Mouse (Mus musculus): Measurements from ENCODE around the gene Heca. TPM values are rescaled to one million over a fixed set of nuclear protein-coding genes. Genes with fewer than 3 reads are reported as not detected.
"Not testable (repeated sequence)": the region's sequence is repeated elsewhere in the genome, so short reads cannot be mapped to it uniquely, and the experiment has no call there.

The Heca gene
- polyA plus RNA-seq, 1 experiment from 2014 or later, result 4.6 TPM

GRCm38 (mm10) chr10:17829205-17829604 is 118.7 kb downstream of the Heca start:
- no peaks in the 10 kb centered on the region for H3K4me1 ChIP-seq (replicated peaks)
- H3K9me3 ChIP-seq (replicated peaks), result no peaks in the 10 kb centered on the region
- H3K4me3 ChIP-seq, result no peak overlapping the region
- no peak for ATAC-seq (ENCODE audit: insufficient number of reproducible peaks, low FRiP score)
- no peak overlapping the region for H3K4me2 ChIP-seq
- H3K27me3 ChIP-seq (replicated peaks), result no peaks in the 10 kb centered on the region
- H3K9ac ChIP-seq, result no peak overlapping the region
- H3K36me3 ChIP-seq, result peaks cover 48% of the 10 kb centered on the region
- H3K27ac ChIP-seq (ENCODE audit: poor library complexity, severe bottlenecking), result no peak overlapping the region
- 77% methylated on average over 4 of the region's 4 CpGs for WGBS

GRCm38 (mm10) chr10:17827391-17827790 is 120.5 kb downstream of the Heca start:
- Histone ChIP-seq H3K4me1 (replicated peaks) (no peaks in the 10 kb centered on the region), H3K27ac (ENCODE audit: poor library complexity, severe bottlenecking) (no peak overlapping the region), H3K4me2 (peak overlapping the region; percentile 23; the same call in 1 of the 2 replicates), H3K9ac (no peak overlapping the region), H3K27me3 (replicated peaks) (no peaks in the 10 kb centered on the region), H3K9me3 (replicated peaks) (no peaks in the 10 kb centered on the region), H3K4me3 (no peak overlapping the region), H3K36me3 (peaks cover 41% of the 10 kb centered on the region)
- no peak for ATAC-seq (ENCODE audit: insufficient number of reproducible peaks, low FRiP score)
- 11% methylated on average over 12 of the region's 12 CpGs for WGBS

DNA sequence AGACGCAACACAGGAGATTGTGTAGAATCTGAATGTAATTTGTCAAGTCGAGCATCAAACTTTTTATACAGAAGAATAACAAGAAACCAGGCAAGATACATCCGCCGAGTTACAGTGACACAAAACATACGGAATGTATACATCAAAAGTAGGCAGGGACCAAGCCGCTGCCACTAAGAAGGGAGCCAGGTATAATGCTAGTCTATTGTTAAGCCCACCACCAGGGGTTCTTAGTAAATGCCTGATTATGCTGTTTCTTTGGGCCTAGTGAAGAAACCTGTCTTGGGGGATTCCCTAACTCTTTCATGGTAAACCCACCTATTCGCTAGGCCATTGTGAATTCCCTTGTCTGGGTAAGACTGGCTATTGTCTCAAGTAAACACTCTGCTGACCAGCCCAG is 127.4 kb downstream of the Heca start:
- ATAC-seq (ENCODE audit: insufficient number of reproducible peaks, low FRiP score); H3K9me3 ChIP-seq (replicated peaks); H3K27ac ChIP-seq (ENCODE audit: poor library complexity, severe bottlenecking); H3K27me3 ChIP-seq (replicated peaks); H3K4me1 ChIP-seq (replicated peaks); H3K9ac ChIP-seq; H3K4me2 ChIP-seq; H3K4me3 ChIP-seq: not testable (repeated sequence)
- H3K36me3 ChIP-seq, result peaks cover 43% of the 10 kb centered on the region
- WGBS, result 88% methylated on average over 7 of the region's 7 CpGs

Other genes starting within 250 kb of the Heca start
- 48.5 and 49.6 TPM in 2 replicates for gene Cited2, start 224.8 kb downstream of the Heca start, polyA plus RNA-seq (2016; fragmentation: Nextera tagmentation; extraction: Ambion mirVana)
- 40.9 and 46.9 TPM in 2 replicates for gene Txlnb, start 151.8 kb downstream of the Heca start, polyA plus RNA-seq (2016; fragmentation: Nextera tagmentation; extraction: Ambion mirVana)
- gene Abracl, start 75.2 kb upstream of the Heca start, polyA plus RNA-seq (2016; fragmentation: Nextera tagmentation; extraction: Ambion mirVana), result 205 and 207 TPM in 2 replicates
- 20.0 and 20.9 TPM in 2 replicates for gene Reps1, start 107.8 kb upstream of the Heca start, polyA plus RNA-seq (2016; fragmentation: Nextera tagmentation; extraction: Ambion mirVana)